In the genomic region with DNA sequence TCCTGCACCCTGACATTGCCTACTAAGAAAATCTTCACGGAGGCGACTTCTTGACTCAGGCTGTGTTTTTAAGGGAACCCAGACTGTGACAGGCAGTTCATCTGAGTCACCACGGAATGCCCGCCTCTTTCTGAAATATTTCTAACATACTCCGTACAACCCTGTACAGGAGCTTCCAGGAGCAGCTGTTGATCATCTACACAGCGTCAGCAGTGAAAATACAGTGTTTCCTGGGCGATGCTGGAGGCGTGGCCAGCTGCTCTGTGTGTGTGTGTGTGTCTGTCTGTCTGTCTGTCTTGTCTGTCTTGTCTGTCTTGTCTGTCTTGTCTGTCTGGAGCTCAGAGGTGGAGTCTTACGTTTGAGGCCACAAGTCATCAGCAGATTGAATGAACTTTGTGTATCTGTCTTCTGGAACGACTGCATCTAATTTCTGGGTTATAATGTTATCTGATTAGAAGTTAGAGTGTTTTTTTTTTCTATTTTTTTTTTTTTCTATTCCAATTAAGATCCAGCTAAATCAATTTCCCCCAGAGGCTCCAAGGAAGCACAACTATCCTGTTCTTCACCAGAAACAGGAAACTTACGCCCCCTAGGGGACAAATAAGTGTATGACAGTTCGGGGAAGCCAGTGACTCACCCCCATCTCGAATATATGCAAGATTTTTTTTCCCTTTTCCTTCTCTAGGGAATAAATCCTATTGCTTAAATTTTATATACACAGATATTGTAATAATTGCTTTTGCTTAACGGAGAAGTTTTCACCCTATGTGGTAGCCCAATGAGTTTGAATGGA, we compare ENCODE assay signal across 9 mouse cellular contexts. TPM values are rescaled to one million over a fixed set of nuclear protein-coding genes. Genes with fewer than 3 reads are reported as not detected.
DNase-seq lines count a peak whose midpoint lies in the region; ATAC-seq lines count a peak whose summit lies in the region.
"Had no signal": no experiment of that assay in that cellular context is flagged by ENCODE, and none has a peak within 500 bp of the region (broad histone marks: within the 10 kb centered on the region; RNA-seq: fewer than 3 reads in every experiment).

No protein-coding gene starts in this region.

- H3K27me3 ChIP-seq in forebrain, embryonic 14.5 days (replicated peaks; ENCODE audit: control insufficient read depth, insufficient read depth, low read length) = no peaks in the 10 kb centered on the region
- peaks cover 13% of the 10 kb centered on the region; the same call in 1 of the 2 replicates for H3K27me3 ChIP-seq in forebrain, embryonic 12.5 days
- no peaks in the 10 kb centered on the region for H3K27me3 ChIP-seq in kidney, embryonic 16.5 days (ENCODE audit: insufficient read depth, low read length)

- peak; percentile 78 for DNase-seq in forebrain, embryonic 14.5 days (ENCODE audit: low spot score)
- peak; percentile 24 for DNase-seq in ovary, postnatal 14 days (ENCODE audit: low spot score)
- DNase-seq in ovary, postnatal 10 days (ENCODE audit: low spot score) = no peak
- peak; percentile 12 for DNase-seq in cerebellum, adult 8-10 months
- peak; percentile 32 for DNase-seq in testis, postnatal 14 days (ENCODE audit: low spot score)

- no peaks in the 10 kb centered on the region for H3K4me1 ChIP-seq in forebrain, embryonic 14.5 days (ENCODE audit: control insufficient read depth, insufficient read depth, low read length)
- peaks cover 9% of the 10 kb centered on the region for H3K4me1 ChIP-seq in forebrain, embryonic 12.5 days
- peaks cover 11% of the 10 kb centered on the region; the same call in 1 of the 2 replicates for H3K4me1 ChIP-seq in kidney, embryonic 16.5 days (ENCODE audit: insufficient read depth, low read length)

- no peak overlapping the region for H3K4me3 ChIP-seq in forebrain, embryonic 14.5 days (ENCODE audit: low read depth, low read length)
- no peak overlapping the region for H3K4me3 ChIP-seq in forebrain, embryonic 12.5 days (replicated peaks)
- no peak overlapping the region for H3K4me3 ChIP-seq in kidney, embryonic 16.5 days (ENCODE audit: low read length)
- H3K4me3 ChIP-seq: heart, embryonic 13.5 days had no signal

- 64% methylated on average over 14 of the region's 14 CpGs for WGBS in forebrain, embryonic 14.5 days
- 64% methylated on average over 14 of the region's 14 CpGs for WGBS in forebrain, embryonic 12.5 days
- 31% methylated on average over 14 of the region's 14 CpGs for WGBS in kidney, embryonic 16.5 days

- no peak overlapping the region for H3K4me2 ChIP-seq in forebrain, embryonic 14.5 days (ENCODE audit: low read length)
- no peak overlapping the region for H3K4me2 ChIP-seq in forebrain, embryonic 12.5 days
- peak overlapping the region; percentile 5 for H3K4me2 ChIP-seq in kidney, embryonic 16.5 days (replicated peaks; ENCODE audit: low read depth, low read length)
- H3K4me2 ChIP-seq: heart, embryonic 13.5 days had no signal

- no peak for ATAC-seq in forebrain, embryonic 14.5 days
- ATAC-seq in forebrain, embryonic 12.5 days (ENCODE audit: low FRiP score) = no peak
- ATAC-seq in kidney, embryonic 16.5 days (ENCODE audit: low FRiP score, low TSS enrichment) = no peak
- peak; percentile 51 for ATAC-seq in megakaryocyte, adult 5-6 weeks (ENCODE audit: poor library complexity, severe bottlenecking)

- no peaks in the 10 kb centered on the region for H3K36me3 ChIP-seq in forebrain, embryonic 14.5 days (ENCODE audit: control insufficient read depth, insufficient read depth, low read length)
- no peaks in the 10 kb centered on the region for H3K36me3 ChIP-seq in forebrain, embryonic 12.5 days (replicated peaks)
- no peaks in the 10 kb centered on the region for H3K36me3 ChIP-seq in kidney, embryonic 16.5 days (ENCODE audit: insufficient read depth, low read length)
- H3K36me3 ChIP-seq: heart, embryonic 13.5 days had no signal

- H3K27ac ChIP-seq in forebrain, embryonic 14.5 days (ENCODE audit: low read depth, low read length) = no peak overlapping the region
- no peak overlapping the region for H3K27ac ChIP-seq in forebrain, embryonic 12.5 days
- H3K27ac ChIP-seq in kidney, embryonic 16.5 days (ENCODE audit: low read length) = no peak overlapping the region
- H3K27ac ChIP-seq: heart, embryonic 13.5 days had no signal

- no peak overlapping the region for H3K9ac ChIP-seq in forebrain, embryonic 14.5 days (ENCODE audit: low read length)
- H3K9ac ChIP-seq in forebrain, embryonic 12.5 days = no peak overlapping the region
- H3K9ac ChIP-seq in kidney, embryonic 16.5 days (replicated peaks; ENCODE audit: low read length) = no peak overlapping the region
- H3K9ac ChIP-seq: heart, embryonic 13.5 days had no signal

- H3K9me3 ChIP-seq in forebrain, embryonic 14.5 days (replicated peaks; ENCODE audit: control insufficient read depth, low read length) = no peaks in the 10 kb centered on the region
- no peaks in the 10 kb centered on the region for H3K9me3 ChIP-seq in forebrain, embryonic 12.5 days
- no peaks in the 10 kb centered on the region for H3K9me3 ChIP-seq in kidney, embryonic 16.5 days (ENCODE audit: low read length)
- H3K9me3 ChIP-seq: heart, embryonic 13.5 days had no signal

RNA-seq across cellular contexts. Expression of a gene that starts 47.1 kb away (rescaled TPM):
- not detected in 2 replicates for polyA plus RNA-seq in forebrain, embryonic 14.5 days (2014; fragmentation: Nextera tagmentation; extraction: Ambion mirVana)
- not detected in 2 replicates for polyA plus RNA-seq in forebrain, embryonic 12.5 days (2016; fragmentation: Nextera tagmentation; extraction: Ambion mirVana)
- polyA plus RNA-seq in kidney, embryonic 16.5 days (2015; fragmentation: Nextera tagmentation; extraction: Ambion mirVana) = not detected in 2 replicates
- total RNA-seq in megakaryocyte, adult 5-6 weeks (2015) = 0.21 and 0.36 TPM in 2 replicates
- total RNA-seq in megakaryocyte, adult 5-6 weeks (2017) = 0.07 and 0.81 TPM in 2 replicates
- polyA plus RNA-seq: heart, embryonic 13.5 days had no signal
